8 mouse cellular contexts compared by ENCODE assay signal in genomic region chr5:30154013-30154412, GRCm38 (mm10). TPM values are rescaled to one million over a fixed set of nuclear protein-coding genes. Genes with fewer than 3 reads are reported as not detected.
DNase-seq lines count a peak whose midpoint lies in the region; ATAC-seq and TF ChIP-seq lines count a peak whose summit lies in the region.

No protein-coding gene starts in this region.

- H3K27me3 ChIP-seq in liver, adult 2 months (ENCODE audit: control insufficient read depth, insufficient read depth, low read length), result no peaks in the 10 kb centered on the region
- H3K27me3 ChIP-seq in heart, postnatal 0 days (ENCODE audit: control insufficient read depth, insufficient read depth, low read length), result no peaks in the 10 kb centered on the region
- H3K27me3 ChIP-seq in midbrain, embryonic 11.5 days (ENCODE audit: control insufficient read depth, insufficient read depth, low read length), result no peaks in the 10 kb centered on the region

- 5% methylated on average over 4 of the region's 4 CpGs for WGBS in liver, adult 2 months
- 19% methylated on average over 4 of the region's 4 CpGs for WGBS in heart, postnatal 0 days
- WGBS in midbrain, embryonic 11.5 days, result 23% methylated on average over 4 of the region's 4 CpGs

- TF ChIP-seq POLR2A in liver, adult 2 months (IDR thresholded peaks at IDR 0.05; ENCODE audit: extremely low read depth, insufficient read depth, low read length), result no peak
- TF ChIP-seq POLR2A in brain, embryonic 14.5 days (IDR thresholded peaks at IDR 0.05; ENCODE audit: borderline replicate concordance, extremely low read depth, insufficient read depth, insufficient read length, poor library complexity, severe bottlenecking), result no peak

- H3K4me1 ChIP-seq in liver, adult 2 months (ENCODE audit: control insufficient read depth, insufficient read depth, low read length), result peaks cover 14% of the 10 kb centered on the region
- H3K4me1 ChIP-seq in heart, postnatal 0 days (ENCODE audit: control insufficient read depth, insufficient read depth), result peaks cover 22% of the 10 kb centered on the region
- H3K4me1 ChIP-seq in midbrain, embryonic 11.5 days (ENCODE audit: control insufficient read depth, insufficient read depth, low read length), result 0 out of 2 replicates have a peak, but pooled peaks cover 3% of the 10 kb centered on the region

- no peak for TF ChIP-seq CTCF in liver, adult 2 months (IDR thresholded peaks at IDR 0.05; ENCODE audit: low read depth, low read length)
- no peak for TF ChIP-seq CTCF in brain, embryonic 14.5 days (IDR thresholded peaks at IDR 0.05; ENCODE audit: borderline replicate concordance, extremely low read depth, insufficient read depth, insufficient read length)
- no peak for TF ChIP-seq CTCF in heart, postnatal 0 days (IDR thresholded peaks at IDR 0.05; ENCODE audit: low read depth)

- peak overlapping the region; percentile 84 for H3K9ac ChIP-seq in liver, adult 2 months (ENCODE audit: low read depth, low read length)
- H3K9ac ChIP-seq in heart, postnatal 0 days (replicated peaks; ENCODE audit: low read depth, low read length), result peak overlapping the region; percentile 100
- peak overlapping the region; percentile 87 for H3K9ac ChIP-seq in midbrain, embryonic 11.5 days (ENCODE audit: low read length)

- H3K36me3 ChIP-seq in liver, adult 2 months (ENCODE audit: control insufficient read depth, insufficient read depth, low read length), result peaks cover 4% of the 10 kb centered on the region
- peaks cover 8% of the 10 kb centered on the region for H3K36me3 ChIP-seq in heart, postnatal 0 days (replicated peaks; ENCODE audit: control insufficient read depth, insufficient read depth, low read length)
- no peaks in the 10 kb centered on the region for H3K36me3 ChIP-seq in midbrain, embryonic 11.5 days (ENCODE audit: control insufficient read depth, insufficient read depth, low read length)

- H3K9me3 ChIP-seq in heart, postnatal 0 days (replicated peaks; ENCODE audit: control insufficient read depth, low read length), result no peaks in the 10 kb centered on the region
- H3K9me3 ChIP-seq in midbrain, embryonic 11.5 days (ENCODE audit: control insufficient read depth, low read length), result no peaks in the 10 kb centered on the region

- peak; percentile 43 for DNase-seq in liver, adult 2 months (ENCODE audit: extremely low read depth, low read depth, low spot score)
- no peak for DNase-seq in liver
- DNase-seq in brain, embryonic 14.5 days (ENCODE audit: low read depth), result peak; percentile 38
- DNase-seq in heart, postnatal 0 days (ENCODE audit: low spot score), result peak; percentile 44
- DNase-seq in midbrain, embryonic 11.5 days (ENCODE audit: low spot score, missing footprints), result peak; percentile 88
- DNase-seq in spleen, adult 12 weeks (ENCODE audit: low spot score), result no peak
- no peak for DNase-seq in left cerebral cortex, adult 9 months (ENCODE audit: low spot score in 2 of 2)

- H3K79me2 ChIP-seq in liver, adult 2 months (ENCODE audit: control insufficient read depth, insufficient read depth, low read length), result peaks cover 26% of the 10 kb centered on the region; the same call in 1 of the 2 replicates

- peak overlapping the region; percentile 81 for H3K4me2 ChIP-seq in heart, postnatal 0 days (ENCODE audit: low read depth, low read length)
- peak overlapping the region; percentile 80 for H3K4me2 ChIP-seq in midbrain, embryonic 11.5 days

- peak overlapping the region; percentile 98 for H3K27ac ChIP-seq in liver, adult 2 months (replicated peaks; ENCODE audit: insufficient read depth, low read depth, low read length)
- H3K27ac ChIP-seq in heart, postnatal 0 days (ENCODE audit: low read depth), result peak overlapping the region; percentile 98
- no peak overlapping the region for H3K27ac ChIP-seq in midbrain, embryonic 11.5 days (ENCODE audit: low read depth, low read length)

- no peak for TF ChIP-seq EP300 in heart, postnatal 0 days (IDR thresholded peaks at IDR 0.05; ENCODE audit: low read depth)

- peak overlapping the region; percentile 82 for H3K4me3 ChIP-seq in liver, adult 2 months (ENCODE audit: insufficient read depth, low read depth, low read length)
- H3K4me3 ChIP-seq in heart, postnatal 0 days (ENCODE audit: low read depth, low read length), result peak overlapping the region; percentile 94
- H3K4me3 ChIP-seq in midbrain, embryonic 11.5 days (ENCODE audit: low read depth, low read length), result peak overlapping the region; percentile 95

- ATAC-seq in heart, postnatal 0 days (ENCODE audit: insufficient read depth, low read depth), result no peak
- no peak for ATAC-seq in midbrain, embryonic 11.5 days (ENCODE audit: low FRiP score)
- ATAC-seq in erythroid progenitor cell, adult 5-6 weeks (replicated peaks; ENCODE audit: low FRiP score, poor library complexity, severe bottlenecking), result no peak

RNA-seq across cellular contexts. Expression of gene Hadha, which starts 0.9 kb away (rescaled TPM):
- 218 and 239 TPM in 2 replicates for total RNA-seq in liver, adult 2 months (2014; rRNA removed)
- polyA plus RNA-seq in liver, adult 2 months (2012; rRNA removed), result 106 and 124 TPM in 2 replicates
- 58.8 and 67.3 TPM in 2 replicates for polyA plus RNA-seq in brain, embryonic 14.5 days (2012; rRNA removed)
- total RNA-seq in heart, postnatal 0 days (2014; rRNA removed; ENCODE audit: low replicate concordance), result 368 and 497 TPM in 2 replicates
- polyA plus RNA-seq in heart, postnatal 0 days (2015; fragmentation: Nextera tagmentation; extraction: Ambion mirVana), result 722 and 748 TPM in 2 replicates
- polyA plus RNA-seq in midbrain, embryonic 11.5 days (2014; fragmentation: Nextera tagmentation; extraction: Ambion mirVana), result 75.1 and 87.0 TPM in 2 replicates
- total RNA-seq in erythroid progenitor cell, adult 5-6 weeks (2015; ENCODE audit: low replicate concordance), result 40.7 and 46.1 TPM in 2 replicates
- total RNA-seq in erythroid progenitor cell, adult 5-6 weeks (2017; ENCODE audit: low replicate concordance), result 166 and 215 TPM in 2 replicates

RNA-seq across cellular contexts. Expression of gene Hadhb, which starts 1.0 kb away (rescaled TPM):
- 252 and 270 TPM in 2 replicates for total RNA-seq in liver, adult 2 months (2014; rRNA removed)
- polyA plus RNA-seq in liver, adult 2 months (2012; rRNA removed), result 137 and 138 TPM in 2 replicates
- polyA plus RNA-seq in brain, embryonic 14.5 days (2012; rRNA removed), result 37.6 and 47.5 TPM in 2 replicates
- 669 and 1,098 TPM in 2 replicates for total RNA-seq in heart, postnatal 0 days (2014; rRNA removed; ENCODE audit: low replicate concordance)
- 1,207 and 1,270 TPM in 2 replicates for polyA plus RNA-seq in heart, postnatal 0 days (2015; fragmentation: Nextera tagmentation; extraction: Ambion mirVana)
- 107 and 114 TPM in 2 replicates for polyA plus RNA-seq in midbrain, embryonic 11.5 days (2014; fragmentation: Nextera tagmentation; extraction: Ambion mirVana)
- total RNA-seq in erythroid progenitor cell, adult 5-6 weeks (2015; ENCODE audit: low replicate concordance), result 49.9 and 56.9 TPM in 2 replicates
- total RNA-seq in erythroid progenitor cell, adult 5-6 weeks (2017; ENCODE audit: low replicate concordance), result 34.8 and 61.0 TPM in 2 replicates

RNA-seq across cellular contexts. Expression of gene 3110082J24Rik, which starts 48.1 kb away (rescaled TPM):
- total RNA-seq in liver, adult 2 months (2014; rRNA removed), result not detected in 2 replicates
- not detected in 2 replicates for polyA plus RNA-seq in liver, adult 2 months (2012; rRNA removed)
- polyA plus RNA-seq in brain, embryonic 14.5 days (2012; rRNA removed), result 2.9 and 4.3 TPM in 2 replicates
- not detected in 2 replicates for total RNA-seq in heart, postnatal 0 days (2014; rRNA removed; ENCODE audit: low replicate concordance)
- not detected in 2 replicates for polyA plus RNA-seq in heart, postnatal 0 days (2015; fragmentation: Nextera tagmentation; extraction: Ambion mirVana)
- polyA plus RNA-seq in midbrain, embryonic 11.5 days (2014; fragmentation: Nextera tagmentation; extraction: Ambion mirVana), result 3.7 and 4.5 TPM in 2 replicates
- total RNA-seq in erythroid progenitor cell, adult 5-6 weeks (2015; ENCODE audit: low replicate concordance), result not detected in 2 replicates
- not detected in 2 replicates for total RNA-seq in erythroid progenitor cell, adult 5-6 weeks (2017; ENCODE audit: low replicate concordance)

RNA-seq across cellular contexts. Expression of gene Garem2, which starts 49.1 kb away (rescaled TPM):
- not detected in 2 replicates for total RNA-seq in liver, adult 2 months (2014; rRNA removed)
- not detected in 2 replicates for polyA plus RNA-seq in liver, adult 2 months (2012; rRNA removed)
- 33.4 and 36.6 TPM in 2 replicates for polyA plus RNA-seq in brain, embryonic 14.5 days (2012; rRNA removed)
- 0.70 TPM in 1 of 2 replicates, not detected in the other for total RNA-seq in heart, postnatal 0 days (2014; rRNA removed; ENCODE audit: low replicate concordance)
- 0.12 and 0.14 TPM in 2 replicates for polyA plus RNA-seq in heart, postnatal 0 days (2015; fragmentation: Nextera tagmentation; extraction: Ambion mirVana)
- polyA plus RNA-seq in midbrain, embryonic 11.5 days (2014; fragmentation: Nextera tagmentation; extraction: Ambion mirVana), result 14.3 and 15.3 TPM in 2 replicates
- not detected in 2 replicates for total RNA-seq in erythroid progenitor cell, adult 5-6 weeks (2015; ENCODE audit: low replicate concordance)
- total RNA-seq in erythroid progenitor cell, adult 5-6 weeks (2017; ENCODE audit: low replicate concordance), result not detected in 2 replicates

RNA-seq across cellular contexts. Expression of gene Adgrf3, which starts 51.5 kb away (rescaled TPM):
- total RNA-seq in liver, adult 2 months (2014; rRNA removed), result not detected in 2 replicates
- polyA plus RNA-seq in liver, adult 2 months (2012; rRNA removed), result not detected in 2 replicates
- polyA plus RNA-seq in brain, embryonic 14.5 days (2012; rRNA removed), result 0.03 TPM in 1 of 2 replicates, not detected in the other
- 0.08 and 0.43 TPM in 2 replicates for total RNA-seq in heart, postnatal 0 days (2014; rRNA removed; ENCODE audit: low replicate concordance)
- polyA plus RNA-seq in heart, postnatal 0 days (2015; fragmentation: Nextera tagmentation; extraction: Ambion mirVana), result 0.23 and 0.60 TPM in 2 replicates
- not detected in 2 replicates for polyA plus RNA-seq in midbrain, embryonic 11.5 days (2014; fragmentation: Nextera tagmentation; extraction: Ambion mirVana)
- total RNA-seq in erythroid progenitor cell, adult 5-6 weeks (2015; ENCODE audit: low replicate concordance), result not detected in 2 replicates
- not detected in 2 replicates for total RNA-seq in erythroid progenitor cell, adult 5-6 weeks (2017; ENCODE audit: low replicate concordance)

Comparison
In these comparisons a context has a peak if more than half of its experiments do, and no peak if none do; other contexts are left out.
1. DNase-seq: peak in liver, adult 2 months (single experiment), brain, embryonic 14.5 days (single experiment), heart, postnatal 0 days (single experiment) and midbrain, embryonic 11.5 days (single experiment); none in liver (single experiment), spleen, adult 12 weeks (single experiment) and left cerebral cortex, adult 9 months (0 of 2).
2. Peak in every context shown above with its lines, with median percentiles within 50 percentile points of each other: H3K4me3 ChIP-seq and H3K9ac ChIP-seq.